Mouse (Mus musculus) E14TG2a.4 (cell line): Measurements from ENCODE around the gene Atg2b.
A peak's percentile ranks its signal among the peaks of the same experiment; 100 is the strongest.

Experiments used
- H3K27me3 ChIP-seq: 2 replicates; pipeline ENCODE4 v1.6.1; 2014; ENCODE audit warnings: low read length, control low read depth; ENCODE audit not compliant: insufficient read depth
- H3K36me3 ChIP-seq: 2 replicates; pipeline ENCODE4 v1.6.1; 2014; ENCODE audit warnings: low read length, control low read depth; ENCODE audit not compliant: insufficient read depth
- H3K4me1 ChIP-seq: replicated peaks from 2 replicates; pipeline ENCODE4 v1.6.1; 2014; ENCODE audit warnings: low read depth, low read length, control low read depth
- H3K4me3 ChIP-seq: replicated peaks from 2 replicates; pipeline ENCODE4 v1.5.1; 2014; ENCODE audit warnings: mild to moderate bottlenecking, low read length
- H3K9me3 ChIP-seq: 2 replicates; pipeline ENCODE4 v1.6.1; 2014; ENCODE audit warnings: low read length, control low read depth
- CTCF ChIP-seq: conservative IDR thresholded peaks from 2 replicates; pipeline ENCODE4 v1.5.1; 2014; ENCODE audit warnings: low read length
- NANOG ChIP-seq: IDR thresholded peaks from 2 replicates; pipeline ENCODE4 v1.6.1; 2014; ENCODE audit warnings: borderline replicate concordance, low read length, mixed read lengths
- POU5F1 ChIP-seq: IDR thresholded peaks from 2 replicates; pipeline ENCODE4 v1.6.1; 2014; ENCODE audit warnings: low read length, borderline replicate concordance

Atg2b gene

GRCm38 (mm10) chr12:105685001-105685691, at the start of gene Atg2b:
Gene Atg2b (minus strand): TSS chr12:105685211.
- peaks cover 43% of the 10 kb centered on the region for H3K4me1 ChIP-seq
- no peaks in the 10 kb centered on the region for H3K9me3 ChIP-seq
- H3K36me3 ChIP-seq, result peaks cover 39% of the 10 kb centered on the region
- H3K4me3 ChIP-seq, result peak within 1 kb of the TSS; percentile 99
- H3K27me3 ChIP-seq, result no peaks in the 10 kb centered on the region
- TF ChIP-seq NANOG (no peak), POU5F1 (no peak), CTCF (no peak)

GRCm38 (mm10) chr12:105733370-105734159, 48.6 kb upstream of the Atg2b start:
- H3K4me3 ChIP-seq, result no peak overlapping the region
- no peaks in the 10 kb centered on the region for H3K27me3 ChIP-seq
- peaks cover 60% of the 10 kb centered on the region for H3K4me1 ChIP-seq
- no peaks in the 10 kb centered on the region for H3K9me3 ChIP-seq
- TF ChIP-seq NANOG, result no peak
- TF ChIP-seq POU5F1, result no peak
- no peak for TF ChIP-seq CTCF
- no peaks in the 10 kb centered on the region for H3K36me3 ChIP-seq

GRCm38 (mm10) chr12:105730851-105731460, 45.9 kb upstream of the Atg2b start:
- Histone ChIP-seq H3K4me1 (peaks cover 62% of the 10 kb centered on the region), H3K36me3 (no peaks in the 10 kb centered on the region), H3K9me3 (no peaks in the 10 kb centered on the region), H3K4me3 (peak overlapping the region; percentile 69), H3K27me3 (no peaks in the 10 kb centered on the region)
- TF ChIP-seq CTCF (no peak), NANOG (no peak), POU5F1 (no peak)

- no peak overlapping the region for H3K4me3 ChIP-seq
- peak; percentile 90 for TF ChIP-seq CTCF
- TF ChIP-seq POU5F1, result no peak
- TF ChIP-seq NANOG, result no peak
- peaks cover 39% of the 10 kb centered on the region for H3K4me1 ChIP-seq
- H3K27me3 ChIP-seq, result no peaks in the 10 kb centered on the region
- H3K9me3 ChIP-seq, result no peaks in the 10 kb centered on the region
- no peaks in the 10 kb centered on the region for H3K36me3 ChIP-seq
Observed at GRCm38 (mm10) chr12:105727964-105728363, 43.0 kb upstream of the Atg2b start.

GRCm38 (mm10) chr12:105727268-105727667, 42.3 kb upstream of the Atg2b start:
- no peaks in the 10 kb centered on the region for H3K9me3 ChIP-seq
- H3K36me3 ChIP-seq, result no peaks in the 10 kb centered on the region
- H3K27me3 ChIP-seq, result no peaks in the 10 kb centered on the region
- H3K4me3 ChIP-seq, result no peak overlapping the region
- H3K4me1 ChIP-seq, result peaks cover 35% of the 10 kb centered on the region
- TF ChIP-seq POU5F1 (no peak), NANOG (no peak), CTCF (no peak)

- Histone ChIP-seq H3K36me3 (no peaks in the 10 kb centered on the region), H3K4me3 (no peak overlapping the region), H3K27me3 (no peaks in the 10 kb centered on the region), H3K4me1 (peaks cover 41% of the 10 kb centered on the region), H3K9me3 (no peaks in the 10 kb centered on the region)
- TF ChIP-seq CTCF (no peak), NANOG (no peak), POU5F1 (no peak)
Observed at GRCm38 (mm10) chr12:105725736-105726135, 40.7 kb upstream of the Atg2b start.

GRCm38 (mm10) chr12:105724616-105725015, 39.6 kb upstream of the Atg2b start:
- Histone ChIP-seq H3K9me3 (no peaks in the 10 kb centered on the region), H3K36me3 (no peaks in the 10 kb centered on the region), H3K4me3 (no peak overlapping the region), H3K27me3 (no peaks in the 10 kb centered on the region), H3K4me1 (peaks cover 49% of the 10 kb centered on the region)
- no peak for TF ChIP-seq NANOG

- TF ChIP-seq CTCF (peak; percentile 66), POU5F1 (no peak)
- H3K9me3 ChIP-seq, result no peaks in the 10 kb centered on the region
- H3K4me3 ChIP-seq, result no peak overlapping the region
- H3K27me3 ChIP-seq, result 0 out of 2 replicates have a peak, but pooled peaks cover 4% of the 10 kb centered on the region
- peaks cover 55% of the 10 kb centered on the region for H3K4me1 ChIP-seq
- H3K36me3 ChIP-seq, result no peaks in the 10 kb centered on the region
Observed at GRCm38 (mm10) chr12:105722657-105723056, 37.6 kb upstream of the Atg2b start.
